In the genomic region with DNA sequence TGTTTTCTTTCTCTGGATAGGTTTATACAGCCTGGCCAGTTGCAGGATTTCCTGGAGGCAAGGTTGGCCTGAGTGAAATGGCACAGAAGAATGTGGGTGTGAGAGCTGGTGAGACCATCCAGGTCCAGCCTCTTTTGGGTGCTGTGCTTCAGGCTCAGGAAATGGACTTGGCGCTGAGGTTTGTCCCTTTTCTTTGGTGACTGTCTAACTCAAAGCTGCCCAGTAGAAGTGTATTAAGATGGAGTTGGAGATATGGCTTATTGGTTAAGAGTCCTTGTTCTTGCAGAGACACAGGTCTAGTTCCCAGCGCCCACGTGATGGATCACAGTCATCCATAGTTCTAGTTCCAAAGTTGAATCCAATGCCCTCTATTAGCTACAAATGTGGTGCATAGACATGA, we compare ENCODE assay signal across 16 mouse cellular contexts.
"Had no signal": no experiment of that assay in that cellular context is flagged by ENCODE, and none has a peak within 500 bp of the region (broad histone marks: within the 10 kb centered on the region; RNA-seq: fewer than 3 reads in every experiment).

No protein-coding gene starts in this region.

- H3K27me3 ChIP-seq: neural tube, embryonic 13.5 days; neural tube, embryonic 15.5 days; stomach, embryonic 15.5 days had no signal

- H3K9me3 ChIP-seq: neural tube, embryonic 13.5 days; neural tube, embryonic 15.5 days; stomach, embryonic 15.5 days had no signal

- H3K27ac ChIP-seq: neural tube, embryonic 13.5 days; neural tube, embryonic 15.5 days; stomach, embryonic 15.5 days; stomach, postnatal 0 days had no signal

- H3K4me3 ChIP-seq: neural tube, embryonic 13.5 days; neural tube, embryonic 15.5 days; stomach, embryonic 15.5 days had no signal

- DNase-seq: retina, postnatal 1 day; right cerebral cortex, adult 18-20 months; right cerebral cortex, postnatal 14 days; right cerebral cortex, postnatal 25 days; right cerebral cortex, postnatal 4 days; spleen, adult 18-20 months; thymus, adult 18-20 months; thymus, adult 2 months; thymus, postnatal 14 days; thymus, postnatal 25 days; thymus, postnatal 36 days; thymus, postnatal 4 days had no signal
